In the genomic region with DNA sequence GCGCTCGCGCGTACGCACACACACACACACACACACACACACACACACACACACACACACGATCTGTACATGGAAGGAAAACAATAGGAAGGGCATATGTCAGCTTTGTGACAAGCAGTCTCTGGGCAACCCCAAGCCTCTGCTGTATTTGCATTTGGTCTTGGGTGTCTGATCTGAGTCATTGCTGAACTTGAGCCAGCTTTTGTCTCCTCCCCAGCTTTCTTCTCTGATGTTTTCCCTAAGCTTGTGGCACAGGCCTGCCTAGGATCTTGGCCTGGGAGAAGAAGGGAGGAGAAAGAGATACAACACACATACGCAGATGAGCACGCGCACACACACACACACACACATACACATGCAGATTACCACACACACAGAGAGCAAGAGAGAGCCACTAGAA, we compare ENCODE assay signal across 15 mouse cellular contexts. TPM values are rescaled to one million over a fixed set of nuclear protein-coding genes. Genes with fewer than 3 reads are reported as not detected.
DNase-seq lines count a peak whose midpoint lies in the region; TF ChIP-seq lines count a peak whose summit lies in the region.
"Had no signal": no experiment of that assay in that cellular context is flagged by ENCODE, and none has a peak within 500 bp of the region (broad histone marks: within the 10 kb centered on the region; RNA-seq: fewer than 3 reads in every experiment).

No protein-coding gene starts in this region.

- DNase-seq in layer of hippocampus, adult 2 months (ENCODE audit: low spot score in 2 of 2) = peak in 1 of 2 experiments; percentile 40
- no peak for DNase-seq in layer of hippocampus, postnatal 10 days (ENCODE audit: low spot score in 2 of 2)
- DNase-seq in urinary bladder, postnatal 14 days (ENCODE audit: low spot score) = peak; percentile 55
- no peak for DNase-seq in urinary bladder, postnatal 10 days (ENCODE audit: low spot score)
- DNase-seq in adrenal gland, postnatal 36 days = peak; percentile 37 to 59
- peak; percentile 42 to 52 for DNase-seq in urinary bladder, postnatal 36 days (ENCODE audit: low spot score in 2 of 2)
- no peak for DNase-seq in thymus, postnatal 25 days
- DNase-seq: cerebellum, postnatal 25 days; gastrocnemius, postnatal 10 days; spleen, adult 18-20 months had no signal

- no peak for TF ChIP-seq CTCF in layer of hippocampus, adult 2 months (conservative IDR thresholded peaks at IDR 0.05)

- H3K27ac ChIP-seq in layer of hippocampus, adult 2 months = peak overlapping the region; percentile 83
- H3K27ac ChIP-seq: heart, embryonic 15.5 days; hindbrain, postnatal 0 days; kidney, postnatal 0 days; limb, embryonic 13.5 days had no signal

- H3K4me3 ChIP-seq in layer of hippocampus, adult 2 months = no peak overlapping the region
- H3K4me3 ChIP-seq: heart, embryonic 15.5 days; limb, embryonic 13.5 days had no signal

RNA-seq across cellular contexts. Expression of a gene that starts 46.1 kb away (rescaled TPM):
- total RNA-seq in layer of hippocampus, adult 2 months (2021) = 1 to 10 TPM; 1.9 TPM
- 1 to 10 TPM; 1.5 to 2.5 TPM for total RNA-seq in layer of hippocampus, postnatal 10 days (2021)
- total RNA-seq in adrenal gland, postnatal 36 days (2021) = not detected
- total RNA-seq: MEL had no signal

RNA-seq across cellular contexts. Expression of a gene that starts 59.4 kb away (rescaled TPM):
- 100 to 1,000 TPM; 114 to 117 TPM for total RNA-seq in layer of hippocampus, adult 2 months (2021)
- total RNA-seq in layer of hippocampus, postnatal 10 days (2021) = 10 to 100 TPM; 62.3 to 75.3 TPM
- total RNA-seq in adrenal gland, postnatal 36 days (2021) = 10 to 100 TPM; 18.5 to 21.5 TPM

Comparison
In these comparisons a context has a peak if more than half of its experiments do, and no peak if none do; other contexts are left out.
1. DNase-seq: peak in urinary bladder, postnatal 14 days (single experiment), adrenal gland, postnatal 36 days (2 of 2) and urinary bladder, postnatal 36 days (2 of 2); none in layer of hippocampus, postnatal 10 days (0 of 2), urinary bladder, postnatal 10 days (single experiment) and thymus, postnatal 25 days (single experiment).